Mouse (Mus musculus) spleen, embryonic (tissue): ENCODE results near the gene Tyms.
"Not testable (repeated sequence)": the region's sequence is repeated elsewhere in the genome, so short reads cannot be mapped to it uniquely, and the experiment has no call there.

Experiments used
- CTCF ChIA-PET: fragments of 350-600 bp; sonication (Branson Sonifier 250); formaldehyde crosslinking; loops from one replicate; lab custom pipeline; 2022; lab: Charles Lee

The Tyms gene

GRCm38 (mm10) chr5:30103340-30103739 lies 29.9 kb upstream of the Tyms start:
- CTCF ChIA-PET: no interaction called here

GRCm38 (mm10) chr5:30098260-30098659 lies 24.8 kb upstream of the Tyms start:
- CTCF ChIA-PET: no interaction called here

DNA sequence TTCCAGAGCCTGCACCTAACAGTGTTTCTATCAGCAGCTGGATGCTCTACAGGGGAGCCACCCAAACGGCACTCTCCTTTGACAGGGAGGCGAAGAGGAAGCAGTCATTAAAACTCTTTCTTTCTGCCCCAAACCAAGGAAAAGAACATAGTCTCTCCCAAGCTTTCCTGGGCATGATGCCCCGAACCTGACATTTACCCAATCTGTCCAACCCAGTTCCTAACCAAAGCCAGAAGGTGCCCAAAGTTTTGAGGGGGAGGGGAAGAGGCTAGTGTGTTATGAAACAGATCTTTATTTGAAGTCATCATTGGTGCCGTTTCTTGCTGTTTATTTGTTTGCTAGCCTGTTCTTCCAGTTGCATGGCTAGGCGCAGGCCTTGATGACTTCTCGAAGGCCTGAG lies 22.3 kb upstream of the Tyms start:
- CTCF ChIA-PET: interaction anchor here (0.6 kb wide), 1 partner anchor 35 kb away, joined by 15 read pairs; no protein-coding TSS in a partner anchor

GRCm38 (mm10) chr5:30094399-30094798 lies 21.0 kb upstream of the Tyms start:
- CTCF ChIA-PET: no interaction called here

GRCm38 (mm10) chr5:30092701-30093100 lies 19.3 kb upstream of the Tyms start:
- CTCF ChIA-PET: no interaction called here

- CTCF ChIA-PET: no interaction called here
Measured at GRCm38 (mm10) chr5:30072377-30072776, 1.0 kb downstream of the Tyms start.

- CTCF ChIA-PET: no interaction called here
Measured at GRCm38 (mm10) chr5:30071677-30072076, 1.7 kb downstream of the Tyms start.

GRCm38 (mm10) chr5:30067726-30068125 lies 5.7 kb downstream of the Tyms start:
- CTCF ChIA-PET: no interaction called here

GRCm38 (mm10) chr5:30059607-30060006 lies 13.8 kb downstream of the Tyms start:
- CTCF ChIA-PET: not testable (repeated sequence)

DNA sequence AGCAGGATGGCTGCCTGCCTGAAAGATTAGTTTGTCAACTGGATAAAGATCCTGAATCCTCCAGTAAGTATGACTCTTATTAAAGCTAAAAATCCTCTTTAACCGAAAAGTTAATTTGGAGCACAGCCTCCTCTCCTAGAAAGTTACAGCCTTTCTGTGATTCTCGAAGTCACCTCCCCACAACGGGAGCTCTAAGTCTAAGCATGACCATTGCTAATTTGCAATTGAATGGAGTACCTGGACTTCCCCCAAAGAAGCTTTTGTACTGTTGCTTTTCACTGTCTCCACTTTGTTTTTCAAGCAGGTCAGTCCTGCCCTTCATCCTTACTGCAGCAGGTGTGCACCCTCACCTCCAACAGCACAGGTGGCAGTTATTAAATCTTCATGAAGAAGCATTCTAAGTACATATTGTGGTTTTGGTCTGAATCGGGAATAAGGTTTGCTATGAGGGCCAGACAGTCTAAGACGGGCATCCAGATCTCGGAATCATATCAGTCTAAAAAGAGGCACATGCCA lies 15.1 kb downstream of the Tyms start:
- CTCF ChIA-PET: no interaction called here

GRCm38 (mm10) chr5:30039841-30040240 lies 33.6 kb downstream of the Tyms start:
- CTCF ChIA-PET: not testable (repeated sequence)

GRCm38 (mm10) chr5:30039324-30039723 lies 34.1 kb downstream of the Tyms start:
- CTCF ChIA-PET: not testable (repeated sequence)

- CTCF ChIA-PET: not testable (repeated sequence)
Measured at GRCm38 (mm10) chr5:30037111-30037510, 36.3 kb downstream of the Tyms start.

DNA sequence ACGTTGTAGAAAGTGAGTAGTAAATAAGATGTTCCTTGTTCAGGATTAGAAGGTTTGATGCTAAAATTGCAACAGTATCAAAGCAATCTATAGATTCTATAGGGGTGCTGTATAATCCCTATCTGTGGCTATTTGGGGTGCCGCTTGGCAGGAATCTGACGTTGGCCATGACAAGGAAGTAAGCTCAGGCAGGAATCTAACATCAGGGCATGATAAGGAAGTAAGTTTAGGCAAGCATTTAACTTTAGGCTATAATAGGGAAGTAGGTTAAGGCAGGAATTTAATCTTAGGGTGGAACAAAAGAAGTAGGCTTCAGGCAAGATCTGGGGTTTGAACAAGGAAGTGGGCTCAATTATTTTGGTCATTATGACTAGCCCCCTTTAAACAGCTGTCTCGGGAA lies 37.6 kb downstream of the Tyms start:
- CTCF ChIA-PET: interaction anchor here (0.6 kb wide), 1 partner anchor 194 kb away, joined by 6 read pairs; no protein-coding TSS in a partner anchor

- CTCF ChIA-PET: interaction anchor here (0.7 to 2.0 kb wide), 2 partner anchors 43 to 190 kb away, joined by 3 to 15 read pairs; no protein-coding TSS in a partner anchor
Measured at GRCm38 (mm10) chr5:30014580-30014979, 58.8 kb downstream of the Tyms start.

DNA sequence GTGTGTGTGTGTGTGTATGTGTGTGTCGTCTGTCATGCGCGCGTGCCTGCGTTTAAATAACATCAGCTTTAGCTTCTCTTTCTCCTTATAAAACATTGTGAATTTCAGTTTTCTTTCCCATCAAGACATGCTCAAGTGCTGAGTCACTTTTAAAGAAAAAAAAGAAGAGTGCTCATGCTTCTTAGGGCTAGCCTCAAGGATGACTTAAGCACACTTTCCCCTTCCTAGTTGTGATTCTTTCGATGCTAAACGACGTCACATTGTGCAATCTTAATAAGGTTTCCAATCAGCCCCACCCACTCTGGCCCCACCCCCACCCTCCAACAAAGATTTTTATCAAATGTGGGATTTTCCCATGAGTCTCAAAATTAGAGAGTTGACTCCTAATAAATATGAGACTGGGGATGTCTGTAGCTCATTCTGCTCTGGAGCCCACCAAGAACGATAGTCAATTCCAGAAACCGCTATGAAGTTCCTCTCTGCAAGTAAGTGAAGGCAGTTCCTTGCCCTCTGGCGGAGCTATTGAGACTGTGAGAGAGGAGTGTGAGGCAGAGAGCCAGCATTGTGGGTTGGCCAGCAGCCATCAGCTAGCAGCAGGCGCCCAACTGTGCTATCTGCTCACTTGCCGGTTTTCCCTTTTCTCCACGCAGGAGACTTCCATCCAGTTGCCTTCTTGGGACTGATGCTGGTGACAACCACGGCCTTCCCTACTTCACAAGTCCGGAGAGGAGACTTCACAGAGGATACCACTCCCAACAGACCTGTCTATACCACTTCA lies 60.5 kb downstream of the Tyms start, which contains the start of gene Il6:
Il6 (plus strand) TSS at position 389 of the 778 bp plus-strand sequence.
- CTCF ChIA-PET: interaction anchor here (0.6 kb wide), 1 partner anchor 147 kb away, joined by 3 read pairs; no protein-coding TSS in a partner anchor
